Mouse (Mus musculus): ENCODE results near the gene Lmcd1. TPM values are rescaled to one million over a fixed set of nuclear protein-coding genes. Genes with fewer than 3 reads are reported as not detected.

The Lmcd1 gene
- polyA plus RNA-seq, 1 experiment from 2014 or later: 17.9 TPM

DNA sequence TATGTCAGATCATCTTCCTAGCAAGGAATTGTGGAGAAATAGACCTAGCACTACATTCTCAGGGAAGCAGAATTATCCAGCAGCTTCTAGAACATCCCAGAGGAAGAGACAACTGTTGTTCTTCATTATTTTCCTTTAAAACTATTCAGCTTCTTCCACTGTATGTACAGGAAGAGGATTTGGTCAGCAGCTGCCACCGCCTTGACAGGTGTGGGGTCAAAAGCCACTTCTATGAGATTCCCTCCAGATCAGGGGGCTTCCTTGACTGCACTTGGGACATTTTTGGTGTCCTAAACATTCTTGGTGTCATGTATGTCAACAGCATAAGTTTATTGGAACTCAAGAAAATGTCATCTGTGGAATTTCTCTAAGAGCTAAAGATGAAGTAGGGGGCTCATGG lies 5.2 kb downstream of the Lmcd1 start:
- H3K9ac ChIP-seq (ENCODE audit: low read length): no peak overlapping the region
- H3K4me3 ChIP-seq (ENCODE audit: low read depth, low read length): no peak overlapping the region
- H3K4me1 ChIP-seq (replicated peaks; ENCODE audit: control insufficient read depth, insufficient read depth, low read length): peaks cover 8% of the 10 kb centered on the region
- ATAC-seq (replicated peaks; ENCODE audit: low FRiP score, low TSS enrichment, low read depth): no peak
- H3K27ac ChIP-seq (ENCODE audit: low read depth): no peak overlapping the region
- 94% methylated on average over 1 of the region's 1 CpGs for WGBS
- H3K36me3 ChIP-seq (ENCODE audit: control insufficient read depth, insufficient read depth, low read length): no peaks in the 10 kb centered on the region
- no peaks in the 10 kb centered on the region for H3K27me3 ChIP-seq (replicated peaks; ENCODE audit: control insufficient read depth, insufficient read depth, low read length)
- no peak overlapping the region for H3K4me2 ChIP-seq (ENCODE audit: low read length)
- no peaks in the 10 kb centered on the region for H3K9me3 ChIP-seq (ENCODE audit: control insufficient read depth, low read length)
- no peak for DNase-seq (ENCODE audit: low spot score)

DNA sequence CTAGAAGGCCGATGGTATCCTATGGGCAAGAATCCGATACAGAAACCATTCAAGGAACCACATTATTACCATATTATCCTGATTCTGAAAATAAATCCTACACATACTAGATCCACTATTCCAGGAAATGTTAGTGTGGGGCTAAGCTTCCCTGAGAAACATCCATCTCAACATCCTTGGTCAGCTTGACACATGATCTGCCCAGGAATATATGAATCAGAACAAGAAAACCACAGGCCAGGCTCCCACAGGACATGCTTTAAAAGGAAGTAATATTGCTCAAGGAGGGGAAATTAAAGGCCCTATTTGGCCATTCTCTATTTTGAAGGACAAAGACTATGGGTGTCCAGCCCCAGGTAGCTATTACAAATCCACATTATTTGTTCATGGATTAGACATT lies 6.6 kb downstream of the Lmcd1 start:
- DNase-seq (ENCODE audit: low spot score) (no peak), ATAC-seq (replicated peaks; ENCODE audit: low FRiP score, low TSS enrichment, low read depth) (no peak)
- no peaks in the 10 kb centered on the region for H3K9me3 ChIP-seq (ENCODE audit: control insufficient read depth, low read length)
- H3K27me3 ChIP-seq (replicated peaks; ENCODE audit: control insufficient read depth, insufficient read depth, low read length): no peaks in the 10 kb centered on the region
- no peaks in the 10 kb centered on the region for H3K36me3 ChIP-seq (ENCODE audit: control insufficient read depth, insufficient read depth, low read length)
- H3K27ac ChIP-seq (ENCODE audit: low read depth): no peak overlapping the region
- H3K4me2 ChIP-seq (ENCODE audit: low read length): no peak overlapping the region
- H3K9ac ChIP-seq (ENCODE audit: low read length): no peak overlapping the region
- WGBS: 88% methylated on average over 2 of the region's 2 CpGs
- no peaks in the 10 kb centered on the region for H3K4me1 ChIP-seq (replicated peaks; ENCODE audit: control insufficient read depth, insufficient read depth, low read length)
- no peak overlapping the region for H3K4me3 ChIP-seq (ENCODE audit: low read depth, low read length)

- no peak overlapping the region for H3K4me2 ChIP-seq (ENCODE audit: low read length)
- DNase-seq (ENCODE audit: low spot score) (no peak), ATAC-seq (replicated peaks; ENCODE audit: low FRiP score, low TSS enrichment, low read depth) (no peak)
- no peaks in the 10 kb centered on the region for H3K4me1 ChIP-seq (replicated peaks; ENCODE audit: control insufficient read depth, insufficient read depth, low read length)
- no peaks in the 10 kb centered on the region for H3K36me3 ChIP-seq (ENCODE audit: control insufficient read depth, insufficient read depth, low read length)
- H3K9ac ChIP-seq (ENCODE audit: low read length): no peak overlapping the region
- no peak overlapping the region for H3K27ac ChIP-seq (ENCODE audit: low read depth)
- no peaks in the 10 kb centered on the region for H3K27me3 ChIP-seq (replicated peaks; ENCODE audit: control insufficient read depth, insufficient read depth, low read length)
- H3K4me3 ChIP-seq (ENCODE audit: low read depth, low read length): no peak overlapping the region
- 50% methylated on average over 3 of the region's 3 CpGs for WGBS
- H3K9me3 ChIP-seq (ENCODE audit: control insufficient read depth, low read length): no peaks in the 10 kb centered on the region
These were observed 7.4 kb downstream of the Lmcd1 start for GRCm38 (mm10) chr6:112280945-112281344.

DNA sequence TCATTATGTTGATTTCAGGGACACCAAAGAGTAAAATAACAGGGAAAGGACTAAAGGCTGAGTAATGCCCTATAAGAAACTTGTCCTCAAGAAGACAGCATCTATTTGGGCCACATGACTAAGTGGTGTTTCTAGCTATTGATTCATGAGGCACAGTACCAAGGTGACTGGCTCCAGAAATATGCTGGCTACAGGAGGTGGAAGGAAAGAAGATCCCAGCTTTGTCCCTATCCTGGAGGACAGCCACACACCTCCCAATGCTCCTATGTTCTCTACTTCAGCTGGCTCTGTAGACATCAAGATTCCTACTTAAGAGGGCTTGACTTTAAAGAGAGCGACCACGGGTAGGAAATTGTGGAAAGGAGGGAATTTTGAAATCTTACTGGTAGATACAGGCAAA lies 8.4 kb downstream of the Lmcd1 start:
- no peaks in the 10 kb centered on the region for H3K9me3 ChIP-seq (ENCODE audit: control insufficient read depth, low read length)
- H3K9ac ChIP-seq (ENCODE audit: low read length): no peak overlapping the region
- H3K27ac ChIP-seq (ENCODE audit: low read depth): no peak overlapping the region
- DNase-seq (ENCODE audit: low spot score) (no peak), ATAC-seq (replicated peaks; ENCODE audit: low FRiP score, low TSS enrichment, low read depth) (no peak)
- no peak overlapping the region for H3K4me2 ChIP-seq (ENCODE audit: low read length)
- H3K27me3 ChIP-seq (replicated peaks; ENCODE audit: control insufficient read depth, insufficient read depth, low read length): no peaks in the 10 kb centered on the region
- no peaks in the 10 kb centered on the region for H3K4me1 ChIP-seq (replicated peaks; ENCODE audit: control insufficient read depth, insufficient read depth, low read length)
- 87% methylated on average over 2 of the region's 2 CpGs for WGBS
- H3K4me3 ChIP-seq (ENCODE audit: low read depth, low read length): no peak overlapping the region
- no peaks in the 10 kb centered on the region for H3K36me3 ChIP-seq (ENCODE audit: control insufficient read depth, insufficient read depth, low read length)

- H3K4me1 ChIP-seq (replicated peaks; ENCODE audit: control insufficient read depth, insufficient read depth, low read length): no peaks in the 10 kb centered on the region
- H3K4me3 ChIP-seq (ENCODE audit: low read depth, low read length): no peak overlapping the region
- DNase-seq (ENCODE audit: low spot score) (no peak), ATAC-seq (replicated peaks; ENCODE audit: low FRiP score, low TSS enrichment, low read depth) (no peak)
- H3K9me3 ChIP-seq (ENCODE audit: control insufficient read depth, low read length): no peaks in the 10 kb centered on the region
- no peak overlapping the region for H3K4me2 ChIP-seq (ENCODE audit: low read length)
- H3K27me3 ChIP-seq (replicated peaks; ENCODE audit: control insufficient read depth, insufficient read depth, low read length): no peaks in the 10 kb centered on the region
- no peak overlapping the region for H3K9ac ChIP-seq (ENCODE audit: low read length)
- 66% methylated on average over 2 of the region's 2 CpGs for WGBS
- H3K36me3 ChIP-seq (ENCODE audit: control insufficient read depth, insufficient read depth, low read length): no peaks in the 10 kb centered on the region
- H3K27ac ChIP-seq (ENCODE audit: low read depth): no peak overlapping the region
These were observed 10.5 kb downstream of the Lmcd1 start for GRCm38 (mm10) chr6:112284087-112284486.

GRCm38 (mm10) chr6:112287671-112288070 lies 14.1 kb downstream of the Lmcd1 start:
- Histone ChIP-seq H3K4me1 (replicated peaks; ENCODE audit: control insufficient read depth, insufficient read depth, low read length) (no peaks in the 10 kb centered on the region), H3K9me3 (ENCODE audit: control insufficient read depth, low read length) (no peaks in the 10 kb centered on the region), H3K4me2 (ENCODE audit: low read length) (no peak overlapping the region), H3K27me3 (replicated peaks; ENCODE audit: control insufficient read depth, insufficient read depth, low read length) (no peaks in the 10 kb centered on the region), H3K36me3 (ENCODE audit: control insufficient read depth, insufficient read depth, low read length) (no peaks in the 10 kb centered on the region), H3K9ac (ENCODE audit: low read length) (no peak overlapping the region), H3K4me3 (ENCODE audit: low read depth, low read length) (no peak overlapping the region), H3K27ac (ENCODE audit: low read depth) (no peak overlapping the region)
- no peak for ATAC-seq (replicated peaks; ENCODE audit: low FRiP score, low TSS enrichment, low read depth)
- WGBS: 85% methylated on average over 9 of the region's 9 CpGs
- no peak for DNase-seq (ENCODE audit: low spot score)

GRCm38 (mm10) chr6:112288271-112288670 lies 14.7 kb downstream of the Lmcd1 start:
- Histone ChIP-seq H3K9me3 (ENCODE audit: control insufficient read depth, low read length) (no peaks in the 10 kb centered on the region), H3K4me1 (replicated peaks; ENCODE audit: control insufficient read depth, insufficient read depth, low read length) (no peaks in the 10 kb centered on the region), H3K4me3 (ENCODE audit: low read depth, low read length) (no peak overlapping the region), H3K36me3 (ENCODE audit: control insufficient read depth, insufficient read depth, low read length) (no peaks in the 10 kb centered on the region), H3K4me2 (ENCODE audit: low read length) (no peak overlapping the region), H3K9ac (ENCODE audit: low read length) (no peak overlapping the region), H3K27ac (ENCODE audit: low read depth) (no peak overlapping the region), H3K27me3 (replicated peaks; ENCODE audit: control insufficient read depth, insufficient read depth, low read length) (no peaks in the 10 kb centered on the region)
- 83% methylated on average over 3 of the region's 3 CpGs for WGBS
- ATAC-seq (replicated peaks; ENCODE audit: low FRiP score, low TSS enrichment, low read depth): no peak
- no peak for DNase-seq (ENCODE audit: low spot score)

DNA sequence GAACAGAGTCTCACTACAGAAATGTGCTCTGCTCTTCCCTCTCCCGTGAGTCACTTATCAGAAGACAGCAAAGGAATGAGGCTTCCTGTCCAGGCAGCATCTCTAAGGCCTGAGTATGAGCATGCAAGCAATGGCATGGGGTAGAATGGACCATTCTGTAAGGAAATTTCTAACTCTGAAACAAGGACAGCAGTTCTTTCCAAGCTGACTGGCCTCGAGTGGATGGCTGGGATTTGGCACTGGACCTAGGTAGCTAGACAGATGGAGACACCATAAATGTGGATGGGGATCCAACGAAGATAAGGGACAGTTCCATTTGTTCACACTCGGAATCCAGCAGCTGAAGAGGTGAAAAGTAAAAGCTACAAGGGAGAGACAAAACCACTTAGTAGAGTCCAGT lies 17.6 kb downstream of the Lmcd1 start:
- ATAC-seq (replicated peaks; ENCODE audit: low FRiP score, low TSS enrichment, low read depth): no peak

DNA sequence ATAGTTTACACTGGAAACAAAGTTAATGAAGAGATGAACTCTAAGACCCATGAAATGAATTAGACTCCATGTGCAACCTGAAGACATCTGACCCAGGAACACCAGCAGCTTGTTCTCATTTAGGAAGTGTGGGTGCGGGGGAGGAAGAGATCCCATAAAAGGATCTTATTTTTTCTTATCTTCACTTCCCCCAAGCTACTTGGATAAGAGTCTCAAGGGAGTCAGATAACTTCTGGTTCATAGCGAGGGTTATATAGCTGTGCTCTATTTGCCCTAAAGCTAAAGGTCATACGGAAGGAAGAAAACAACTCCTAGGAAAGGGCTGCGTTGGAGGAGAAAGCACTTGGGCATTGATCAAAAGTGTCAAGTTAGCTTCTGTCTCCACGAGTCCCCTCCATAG lies 19.8 kb downstream of the Lmcd1 start:
- 30% methylated on average over 5 of the region's 5 CpGs for WGBS
- Histone ChIP-seq H3K36me3 (ENCODE audit: control insufficient read depth, insufficient read depth, low read length) (no peaks in the 10 kb centered on the region), H3K4me1 (replicated peaks; ENCODE audit: control insufficient read depth, insufficient read depth, low read length) (no peaks in the 10 kb centered on the region), H3K4me3 (ENCODE audit: low read depth, low read length) (no peak overlapping the region), H3K27me3 (replicated peaks; ENCODE audit: control insufficient read depth, insufficient read depth, low read length) (no peaks in the 10 kb centered on the region), H3K27ac (ENCODE audit: low read depth) (no peak overlapping the region), H3K4me2 (ENCODE audit: low read length) (no peak overlapping the region), H3K9ac (ENCODE audit: low read length) (no peak overlapping the region), H3K9me3 (ENCODE audit: control insufficient read depth, low read length) (no peaks in the 10 kb centered on the region)
- no peak for DNase-seq (ENCODE audit: low spot score)
- 0 out of 2 replicates have a peak, but pooled peaks have one; percentile 62 for ATAC-seq (replicated peaks; ENCODE audit: low FRiP score, low TSS enrichment, low read depth)

More for the DNA sequence above, 17.6 kb downstream of the Lmcd1 start:
- Histone ChIP-seq H3K9me3 (ENCODE audit: control insufficient read depth, low read length) (no peaks in the 10 kb centered on the region), H3K4me3 (ENCODE audit: low read depth, low read length) (no peak overlapping the region), H3K9ac (ENCODE audit: low read length) (no peak overlapping the region), H3K36me3 (ENCODE audit: control insufficient read depth, insufficient read depth, low read length) (no peaks in the 10 kb centered on the region), H3K27ac (ENCODE audit: low read depth) (no peak overlapping the region), H3K4me1 (replicated peaks; ENCODE audit: control insufficient read depth, insufficient read depth, low read length) (no peaks in the 10 kb centered on the region), H3K27me3 (replicated peaks; ENCODE audit: control insufficient read depth, insufficient read depth, low read length) (no peaks in the 10 kb centered on the region), H3K4me2 (ENCODE audit: low read length) (no peak overlapping the region)
- peak; percentile 12 for DNase-seq (ENCODE audit: low spot score)
- 78% methylated on average over 4 of the region's 4 CpGs for WGBS
